Mouse (Mus musculus) liver, embryonic 14.5 days (tissue): ENCODE measurements around the gene Map3k10.

ENCODE experiments used
- CTCF ChIP-seq: IDR thresholded peaks from 2 replicates; pipeline ENCODE4 v1.5.1; 2016; ENCODE audit warnings: antibody characterized with exemption, low read depth, control low read depth
- EP300 ChIP-seq: IDR thresholded peaks from 2 replicates; pipeline ENCODE4 v1.6.1; 2016; ENCODE audit warnings: antibody characterized with exemption, low read depth

- TF ChIP-seq EP300 (no peak), CTCF (no peak)
Observed at GRCm38 (mm10) chr7:27675222-27675612, 819 bp upstream of the Map3k10 start.
